Mouse (Mus musculus) spleen, adult 12 weeks (tissue): ENCODE results near the gene Gm4302.
"Not testable (repeated sequence)": the region's sequence is repeated elsewhere in the genome, so short reads cannot be mapped to it uniquely, and the experiment has no call there.

ENCODE experiments used
- DNase-seq: peaks from one replicate; pipeline ENCODE4 v3.0.0; 2022; ENCODE audit warnings: low spot score

The Gm4302 gene

DNA sequence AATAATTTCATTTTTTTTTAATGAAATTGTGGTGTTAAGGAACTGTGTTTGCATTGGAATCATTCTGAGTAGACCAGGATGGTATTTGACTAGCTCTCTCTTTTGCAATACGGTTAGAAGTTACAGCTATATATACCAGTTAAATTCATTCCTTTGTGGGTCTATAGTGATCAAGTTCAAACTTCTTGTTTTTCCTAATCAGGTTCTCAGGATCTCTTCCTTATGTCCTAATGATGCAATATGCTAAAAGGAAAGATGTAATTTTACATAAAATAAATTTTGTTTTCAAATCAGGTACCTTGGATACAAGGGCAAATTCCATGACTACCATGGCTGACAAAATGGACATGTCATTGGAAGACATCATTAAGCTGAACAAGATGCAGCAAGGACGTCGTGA, at the start of gene Gm4302:
Gene Gm4302 (plus strand): TSS at position 301 of the 400 bp plus-strand sequence.
- DNase-seq, result not testable (repeated sequence)

DNA sequence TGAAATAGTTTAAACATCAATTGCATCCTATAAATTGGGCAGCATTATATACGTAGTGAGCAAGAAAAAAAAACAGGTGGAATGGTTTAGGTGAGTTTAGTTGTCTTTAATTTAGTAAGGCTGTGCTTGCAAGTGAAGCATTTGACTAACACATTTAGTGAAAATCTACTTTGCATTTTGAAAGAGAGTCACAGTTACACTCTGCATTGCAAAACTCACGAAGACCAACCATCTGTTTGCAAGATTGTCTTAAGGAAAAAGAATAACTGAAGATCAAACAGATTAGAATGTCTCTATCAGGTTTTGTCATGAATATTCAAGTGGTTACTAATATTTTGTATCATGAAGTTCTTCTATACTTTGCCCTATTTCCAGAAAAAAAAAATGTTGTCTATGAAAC, 44.5 kb upstream of the Gm4302 start:
- DNase-seq, result no peak

DNA sequence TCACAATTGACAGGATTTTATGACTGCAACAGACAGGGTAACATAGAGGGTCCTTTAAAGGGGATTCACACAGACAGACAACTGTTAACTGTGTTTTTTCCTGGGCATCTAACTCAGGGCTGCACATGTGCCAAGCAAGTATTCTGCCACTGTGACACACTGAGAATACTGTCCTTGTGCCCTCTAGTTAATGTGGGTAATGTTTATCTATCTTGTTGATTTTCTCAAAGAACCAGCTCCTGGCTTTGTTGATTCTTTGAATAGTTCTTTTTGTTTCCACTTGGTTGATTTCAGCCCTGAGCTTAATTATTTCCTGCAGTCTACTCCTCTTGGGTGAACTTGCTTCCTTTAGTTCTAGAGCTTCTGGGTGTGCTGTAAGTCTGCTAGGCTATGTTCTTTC, 40.5 kb upstream of the Gm4302 start:
- not testable (repeated sequence) for DNase-seq

DNA sequence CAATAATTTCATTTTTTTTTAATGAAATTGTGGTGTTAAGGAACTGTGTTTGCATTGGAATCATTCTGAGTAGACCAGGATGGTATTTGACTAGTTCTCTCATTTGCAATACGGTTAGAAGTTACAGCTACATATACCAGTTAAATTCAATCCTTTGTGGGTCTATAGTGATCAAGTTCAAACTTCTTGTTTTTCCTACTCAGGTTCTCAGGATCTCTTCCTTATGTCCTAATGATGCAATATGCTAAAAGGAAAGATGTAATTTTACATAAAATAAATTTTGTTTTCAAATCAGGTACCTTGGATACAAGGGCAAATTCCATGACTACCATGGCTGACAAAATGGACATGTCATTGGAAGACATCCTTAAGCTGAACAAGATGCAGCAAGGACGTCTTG, 5.3 kb upstream of the Gm4302 start, which contains the start of gene Gm4301:
Gene Gm4301 (plus strand): TSS at position 301 of the 400 bp plus-strand sequence.
- DNase-seq, result not testable (repeated sequence)

DNA sequence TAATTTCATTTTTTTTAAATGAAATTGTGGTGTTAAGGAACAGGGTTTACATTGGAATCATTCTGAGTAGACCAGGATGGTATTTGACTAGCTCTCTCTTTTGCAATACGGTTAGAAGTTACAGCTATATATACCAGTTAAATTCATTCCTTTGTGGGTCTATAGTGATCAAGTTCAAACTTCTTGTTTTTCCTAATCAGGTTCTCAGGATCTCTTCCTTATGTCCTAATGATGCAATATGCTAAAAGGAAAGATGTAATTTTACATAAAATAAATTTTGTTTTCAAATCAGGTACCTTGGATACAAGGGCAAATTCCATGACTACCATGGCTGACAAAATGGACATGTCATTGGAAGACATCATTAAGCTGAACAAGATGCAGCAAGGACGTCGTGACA, 5.0 kb downstream of the Gm4302 start, which contains the start of gene Gm4303:
Gene Gm4303 (plus strand): TSS at position 301 of the 400 bp plus-strand sequence.
- DNase-seq, result not testable (repeated sequence)

DNA sequence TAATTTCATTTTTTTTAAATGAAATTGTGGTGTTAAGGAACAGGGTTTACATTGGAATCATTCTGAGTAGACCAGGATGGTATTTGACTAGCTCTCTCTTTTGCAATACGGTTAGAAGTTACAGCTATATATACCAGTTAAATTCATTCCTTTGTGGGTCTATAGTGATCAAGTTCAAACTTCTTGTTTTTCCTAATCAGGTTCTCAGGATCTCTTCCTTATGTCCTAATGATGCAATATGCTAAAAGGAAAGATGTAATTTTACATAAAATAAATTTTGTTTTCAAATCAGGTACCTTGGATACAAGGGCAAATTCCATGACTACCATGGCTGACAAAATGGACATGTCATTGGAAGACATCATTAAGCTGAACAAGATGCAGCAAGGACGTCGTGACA, 10.2 kb downstream of the Gm4302 start, which contains the start of gene Gm4305:
Gene Gm4305 (plus strand): TSS at position 301 of the 400 bp plus-strand sequence.
- DNase-seq, result not testable (repeated sequence)

DNA sequence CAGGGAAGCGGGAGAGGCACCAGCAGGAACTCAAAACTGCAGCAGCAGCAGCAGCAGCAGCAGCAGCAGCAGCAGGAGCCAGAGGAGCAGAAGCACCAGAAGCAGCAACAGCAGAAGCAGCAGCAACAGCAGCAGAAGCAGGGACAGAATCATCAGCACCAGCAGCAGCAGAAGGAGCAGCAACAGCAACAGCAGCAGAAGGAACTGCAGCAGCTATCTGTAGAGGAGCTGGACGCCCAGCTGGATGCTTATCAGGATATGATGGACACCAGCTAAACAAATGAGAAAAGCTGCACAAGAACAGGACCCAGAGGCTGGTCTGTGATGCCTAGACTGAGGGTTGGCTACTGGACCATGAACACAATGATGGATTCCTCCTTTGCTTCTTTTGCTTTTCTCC, 16.2 kb downstream of the Gm4302 start:
- DNase-seq, result not testable (repeated sequence)

DNA sequence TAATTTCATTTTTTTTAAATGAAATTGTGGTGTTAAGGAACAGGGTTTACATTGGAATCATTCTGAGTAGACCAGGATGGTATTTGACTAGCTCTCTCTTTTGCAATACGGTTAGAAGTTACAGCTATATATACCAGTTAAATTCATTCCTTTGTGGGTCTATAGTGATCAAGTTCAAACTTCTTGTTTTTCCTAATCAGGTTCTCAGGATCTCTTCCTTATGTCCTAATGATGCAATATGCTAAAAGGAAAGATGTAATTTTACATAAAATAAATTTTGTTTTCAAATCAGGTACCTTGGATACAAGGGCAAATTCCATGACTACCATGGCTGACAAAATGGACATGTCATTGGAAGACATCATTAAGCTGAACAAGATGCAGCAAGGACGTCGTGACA, 20.4 kb downstream of the Gm4302 start, which contains the start of gene Gm4307:
Gene Gm4307 (plus strand): TSS at position 301 of the 400 bp plus-strand sequence.
- DNase-seq, result not testable (repeated sequence)

DNA sequence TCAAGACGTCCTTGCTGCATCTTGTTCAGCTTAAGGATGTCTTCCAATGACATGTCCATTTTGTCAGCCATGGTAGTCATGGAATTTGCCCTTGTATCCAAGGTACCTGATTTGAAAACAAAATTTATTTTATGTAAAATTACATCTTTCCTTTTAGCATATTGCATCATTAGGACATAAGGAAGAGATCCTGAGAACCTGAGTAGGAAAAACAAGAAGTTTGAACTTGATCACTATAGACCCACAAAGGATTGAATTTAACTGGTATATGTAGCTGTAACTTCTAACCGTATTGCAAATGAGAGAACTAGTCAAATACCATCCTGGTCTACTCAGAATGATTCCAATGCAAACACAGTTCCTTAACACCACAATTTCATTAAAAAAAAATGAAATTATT, 41.8 kb downstream of the Gm4302 start, which contains the start of gene Gm4312:
Gene Gm4312 (minus strand): TSS at position 101 of the 400 bp plus-strand sequence.
- not testable (repeated sequence) for DNase-seq
